Mouse (Mus musculus) liver, embryonic 15.5 days (tissue): ENCODE measurements around the gene Cers3. TPM values are rescaled to one million over a fixed set of nuclear protein-coding genes. Genes with fewer than 3 reads are reported as not detected.

Experiments used
- ATAC-seq: fragments of 200-750 bp; cut with Nextera tagmentation; 2 replicates; pipeline ENCODE4 v1.8.0; 2017; ENCODE audit warnings: moderate number of reproducible peaks, mild to moderate bottlenecking, moderate library complexity; ENCODE audit not compliant: insufficient read depth
- H3K27ac ChIP-seq: fragments of 300-500 bp; sonication (generic); replicated peaks from 2 replicates; pipeline ENCODE4 v1.5.1; 2015; ENCODE audit warnings: mild to moderate bottlenecking, inconsistent platforms
- H3K27me3 ChIP-seq: fragments of 300-500 bp; sonication (generic); 2 replicates; pipeline ENCODE4 v1.6.1; 2015; ENCODE audit warnings: mild to moderate bottlenecking, inconsistent platforms
- H3K36me3 ChIP-seq: fragments of 300-500 bp; sonication (generic); replicated peaks from 2 replicates; pipeline ENCODE4 v1.6.1; 2015; ENCODE audit warnings: moderate library complexity, mild to moderate bottlenecking, inconsistent platforms
- H3K4me1 ChIP-seq: fragments of 300-500 bp; sonication (generic); replicated peaks from 2 replicates; pipeline ENCODE4 v1.6.1; 2015; ENCODE audit warnings: inconsistent platforms
- H3K4me2 ChIP-seq: fragments of 300-500 bp; sonication (generic); 2 replicates; pipeline ENCODE4 v1.6.1; 2015; ENCODE audit warnings: moderate library complexity, mild to moderate bottlenecking, inconsistent platforms
- H3K4me3 ChIP-seq: fragments of 300-500 bp; sonication (generic); replicated peaks from 2 replicates; pipeline ENCODE4 v1.5.1; 2015; ENCODE audit warnings: mild to moderate bottlenecking, inconsistent platforms
- H3K9ac ChIP-seq: fragments of 300-500 bp; sonication (generic); 2 replicates; pipeline ENCODE4 v1.6.1; 2015; ENCODE audit warnings: moderate library complexity, mild to moderate bottlenecking, inconsistent platforms
- H3K9me3 ChIP-seq: fragments of 300-500 bp; sonication (generic); replicated peaks from 2 replicates; pipeline ENCODE4 v1.6.1; 2016; ENCODE audit warnings: inconsistent platforms
- WGBS: fragments of 180-500 bp; shearing (Covaris S2); methylation state at CpG from one replicate; pipeline ENCODE4 v1.1.7; 2015; ENCODE audit warnings: mixed read lengths; ENCODE audit not compliant: insufficient replicate concordance; 5-methylcytosine and 5-hydroxymethylcytosine counted together
- polyA plus RNA-seq: library from polyadenylated mRNA; unstranded; fragments of >200 nt; fragmentation: Nextera tagmentation; extraction: Ambion mirVana; gene quantifications from 2 replicates; pipeline ENCODE4 v1.2.1, GENCODE M21; 2015

Gene Cers3
- polyA plus RNA-seq, 1 experiment from 2014 or later = 0.05 TPM

- Histone ChIP-seq H3K27ac (no peak overlapping the region), H3K9me3 (no peaks in the 10 kb centered on the region), H3K4me1 (no peaks in the 10 kb centered on the region), H3K27me3 (no peaks in the 10 kb centered on the region), H3K9ac (no peak overlapping the region), H3K4me3 (no peak overlapping the region), H3K4me2 (no peak overlapping the region), H3K36me3 (no peaks in the 10 kb centered on the region)
- WGBS = 46% methylated on average over 10 of the region's 10 CpGs
- ATAC-seq = no peak
Observed at GRCm38 (mm10) chr7:66779944-66780942, 36.9 kb downstream of the Cers3 start.

GRCm38 (mm10) chr7:66786476-66786875 lies 43.2 kb downstream of the Cers3 start:
- Histone ChIP-seq H3K4me3 (no peak overlapping the region), H3K4me1 (peaks cover 5% of the 10 kb centered on the region; the same call in 1 of the 2 replicates), H3K36me3 (no peaks in the 10 kb centered on the region), H3K9ac (no peak overlapping the region), H3K9me3 (no peaks in the 10 kb centered on the region), H3K4me2 (no peak overlapping the region), H3K27ac (no peak overlapping the region), H3K27me3 (no peaks in the 10 kb centered on the region)
- ATAC-seq = no peak
- WGBS = 58% methylated on average over 3 of the region's 3 CpGs

- Histone ChIP-seq H3K27ac (no peak overlapping the region), H3K36me3 (no peaks in the 10 kb centered on the region), H3K9ac (no peak overlapping the region), H3K9me3 (no peaks in the 10 kb centered on the region), H3K27me3 (no peaks in the 10 kb centered on the region), H3K4me1 (peaks cover 5% of the 10 kb centered on the region; the same call in 1 of the 2 replicates), H3K4me3 (no peak overlapping the region), H3K4me2 (no peak overlapping the region)
- ATAC-seq = no peak
- WGBS = 56% methylated on average over 2 of the region's 2 CpGs
Observed at GRCm38 (mm10) chr7:66787816-66788215, 44.5 kb downstream of the Cers3 start.

GRCm38 (mm10) chr7:66789860-66790748 lies 46.8 kb downstream of the Cers3 start:
- Histone ChIP-seq H3K9ac (no peak overlapping the region), H3K4me2 (no peak overlapping the region), H3K27ac (no peak overlapping the region), H3K36me3 (no peaks in the 10 kb centered on the region), H3K4me1 (peaks cover 5% of the 10 kb centered on the region; the same call in 1 of the 2 replicates), H3K27me3 (no peaks in the 10 kb centered on the region), H3K9me3 (no peaks in the 10 kb centered on the region), H3K4me3 (no peak overlapping the region)
- WGBS = 36% methylated on average over 8 of the region's 8 CpGs
- no peak for ATAC-seq

GRCm38 (mm10) chr7:66791022-66791421 lies 47.7 kb downstream of the Cers3 start:
- Histone ChIP-seq H3K9ac (no peak overlapping the region), H3K36me3 (no peaks in the 10 kb centered on the region), H3K4me2 (no peak overlapping the region), H3K4me1 (peaks cover 5% of the 10 kb centered on the region; the same call in 1 of the 2 replicates), H3K27me3 (no peaks in the 10 kb centered on the region), H3K27ac (no peak overlapping the region), H3K9me3 (no peaks in the 10 kb centered on the region), H3K4me3 (no peak overlapping the region)
- ATAC-seq = no peak
- 77% methylated on average over 3 of the region's 3 CpGs for WGBS

- Histone ChIP-seq H3K9me3 (no peaks in the 10 kb centered on the region), H3K4me2 (no peak overlapping the region), H3K9ac (no peak overlapping the region), H3K4me1 (no peaks in the 10 kb centered on the region), H3K4me3 (no peak overlapping the region), H3K27ac (no peak overlapping the region), H3K36me3 (no peaks in the 10 kb centered on the region), H3K27me3 (no peaks in the 10 kb centered on the region)
- no peak for ATAC-seq
- 36% methylated on average over 1 of the region's 1 CpGs for WGBS
Observed at GRCm38 (mm10) chr7:66796909-66797308, 53.6 kb downstream of the Cers3 start.

GRCm38 (mm10) chr7:66797345-66797744 lies 54.0 kb downstream of the Cers3 start:
- no peak overlapping the region for H3K4me3 ChIP-seq
- H3K9ac ChIP-seq = no peak overlapping the region
- no peak overlapping the region for H3K27ac ChIP-seq
- no peak for ATAC-seq
- H3K36me3 ChIP-seq = no peaks in the 10 kb centered on the region
- H3K4me2 ChIP-seq = no peak overlapping the region
- no peaks in the 10 kb centered on the region for H3K4me1 ChIP-seq
- no peaks in the 10 kb centered on the region for H3K27me3 ChIP-seq
- H3K9me3 ChIP-seq = no peaks in the 10 kb centered on the region
- WGBS = 65% methylated on average over 1 of the region's 1 CpGs

GRCm38 (mm10) chr7:66798826-66799225 lies 55.5 kb downstream of the Cers3 start:
- no peak overlapping the region for H3K4me2 ChIP-seq
- H3K9ac ChIP-seq = no peak overlapping the region
- H3K4me1 ChIP-seq = no peaks in the 10 kb centered on the region
- no peaks in the 10 kb centered on the region for H3K9me3 ChIP-seq
- ATAC-seq = no peak
- 53% methylated on average over 5 of the region's 5 CpGs for WGBS
- no peaks in the 10 kb centered on the region for H3K36me3 ChIP-seq
- H3K27ac ChIP-seq = no peak overlapping the region
- no peaks in the 10 kb centered on the region for H3K27me3 ChIP-seq
- no peak overlapping the region for H3K4me3 ChIP-seq

GRCm38 (mm10) chr7:66800784-66801183 lies 57.5 kb downstream of the Cers3 start:
- Histone ChIP-seq H3K27ac (no peak overlapping the region), H3K27me3 (no peaks in the 10 kb centered on the region), H3K36me3 (no peaks in the 10 kb centered on the region), H3K9ac (no peak overlapping the region), H3K9me3 (no peaks in the 10 kb centered on the region), H3K4me2 (no peak overlapping the region), H3K4me3 (no peak overlapping the region), H3K4me1 (no peaks in the 10 kb centered on the region)
- WGBS = 59% methylated on average over 5 of the region's 5 CpGs
- no peak for ATAC-seq

- Histone ChIP-seq H3K27me3 (no peaks in the 10 kb centered on the region), H3K4me3 (no peak overlapping the region), H3K4me1 (no peaks in the 10 kb centered on the region), H3K9ac (no peak overlapping the region), H3K9me3 (no peaks in the 10 kb centered on the region), H3K36me3 (no peaks in the 10 kb centered on the region), H3K27ac (no peak overlapping the region), H3K4me2 (no peak overlapping the region)
- ATAC-seq = no peak
Observed at GRCm38 (mm10) chr7:66801785-66802184, 58.5 kb downstream of the Cers3 start.

GRCm38 (mm10) chr7:66803798-66804197 lies 60.5 kb downstream of the Cers3 start:
- H3K36me3 ChIP-seq = no peaks in the 10 kb centered on the region
- H3K27ac ChIP-seq = no peak overlapping the region
- no peaks in the 10 kb centered on the region for H3K4me1 ChIP-seq
- ATAC-seq = no peak
- no peaks in the 10 kb centered on the region for H3K27me3 ChIP-seq
- H3K9ac ChIP-seq = no peak overlapping the region
- H3K4me2 ChIP-seq = no peak overlapping the region
- H3K4me3 ChIP-seq = no peak overlapping the region
- 19% methylated on average over 5 of the region's 5 CpGs for WGBS
- H3K9me3 ChIP-seq = no peaks in the 10 kb centered on the region
